Mouse (Mus musculus) ES-E14 (cell line): Measurements from ENCODE around the gene Fam205c. TPM values are rescaled to one million over a fixed set of nuclear protein-coding genes. Genes with fewer than 3 reads are reported as not detected.

Experiments used
- DNase-seq: peaks from one replicate; pipeline ENCODE4 v3.0.0-alpha.2; 2013; ENCODE audit warnings: low read depth, low spot score
- H3K27ac ChIP-seq: 2 replicates; pipeline ENCODE4 v1.5.1; 2012; ENCODE audit warnings: low read depth, mild to moderate bottlenecking, low read length, moderate library complexity, mixed read lengths; ENCODE audit not compliant: poor library complexity, insufficient read depth, severe bottlenecking
- H3K36me3 ChIP-seq: 2 replicates; pipeline ENCODE4 v1.6.1; 2012; ENCODE audit warnings: mild to moderate bottlenecking, low read length, moderate library complexity, mixed read lengths; ENCODE audit not compliant: control insufficient read depth, poor library complexity, insufficient read depth, severe bottlenecking
- H3K4me1 ChIP-seq, 2 experiments: fragments of 150-350 bp in 1 of 2; sonication (generic) in 1 of 2; 2 replicates each; pipeline ENCODE4 v1.6.1; 2012; ENCODE audit warnings: low read length in 2 of 2, mild to moderate bottlenecking in 1 of 2, mixed read lengths in 1 of 2; ENCODE audit not compliant: control insufficient read depth in 2 of 2, insufficient read depth in 2 of 2, poor library complexity in 1 of 2
- H3K4me3 ChIP-seq, 2 experiments: fragments of 150-350 bp in 1 of 2; sonication (generic) in 1 of 2; 2 replicates each; pipeline ENCODE4 v1.5.1; 2012; ENCODE audit warnings: low read length in 2 of 2, low read depth in 1 of 2, mild to moderate bottlenecking in 1 of 2, mixed read lengths in 1 of 2; ENCODE audit not compliant: insufficient read depth in 1 of 2, poor library complexity in 1 of 2, severe bottlenecking in 1 of 2
- H3K9ac ChIP-seq: 2 replicates; pipeline ENCODE4 v1.6.1; 2012; ENCODE audit warnings: low read depth, mild to moderate bottlenecking, low read length, mixed read lengths; ENCODE audit not compliant: poor library complexity, insufficient read depth, severe bottlenecking
- H3K9me3 ChIP-seq: fragments of 150-350 bp; sonication (generic); 2 replicates; pipeline ENCODE4 v1.6.1; 2012; ENCODE audit warnings: low read depth, mild to moderate bottlenecking, low read length; ENCODE audit not compliant: control insufficient read depth, insufficient read depth
- CHD2 ChIP-seq: IDR thresholded peaks from 2 replicates; pipeline ENCODE4 v1.6.1; 2014; ENCODE audit warnings: mild to moderate bottlenecking, low read depth, low read length, inconsistent platforms
- HCFC1 ChIP-seq: IDR thresholded peaks from 2 replicates; pipeline ENCODE4 v1.6.1; 2012; ENCODE audit warnings: low read length, inconsistent platforms, borderline replicate concordance; ENCODE audit not compliant: insufficient read depth
- MAFK ChIP-seq: IDR thresholded peaks from 2 replicates; pipeline ENCODE4 v1.6.1; 2014; ENCODE audit warnings: mild to moderate bottlenecking, low read depth, low read length, inconsistent platforms; ENCODE audit not compliant: insufficient read depth
- ZC3H11A ChIP-seq: IDR thresholded peaks from 2 replicates; pipeline ENCODE4 v1.6.1; 2012; ENCODE audit warnings: low read depth, mild to moderate bottlenecking, inconsistent platforms, low read length, borderline replicate concordance
- ZNF384 ChIP-seq: IDR thresholded peaks from 2 replicates; pipeline ENCODE4 v1.6.1; 2012; ENCODE audit warnings: low read depth, low read length, inconsistent platforms
- in situ Hi-C, 2 experiments: fragments of 600-800 bp; cut with MboI; formaldehyde crosslinking; loops; one replicate each; pipeline ENCODE4 v1.15.1; 2025; ENCODE audit warnings: low sequenced_read_pairs in 2 of 2, inconsistent platforms in 1 of 2; ENCODE audit not compliant: unreplicated experiment in 2 of 2
- total RNA-seq: library from RNA; depleted of rRNA; stranded (reverse); fragments of 300-350 nt; gene quantifications from 2 replicates; pipeline ENCODE4 v1.2.3, GENCODE M21; 2012

Gene Fam205c
- total RNA-seq, 1 experiment, result not detected

DNA sequence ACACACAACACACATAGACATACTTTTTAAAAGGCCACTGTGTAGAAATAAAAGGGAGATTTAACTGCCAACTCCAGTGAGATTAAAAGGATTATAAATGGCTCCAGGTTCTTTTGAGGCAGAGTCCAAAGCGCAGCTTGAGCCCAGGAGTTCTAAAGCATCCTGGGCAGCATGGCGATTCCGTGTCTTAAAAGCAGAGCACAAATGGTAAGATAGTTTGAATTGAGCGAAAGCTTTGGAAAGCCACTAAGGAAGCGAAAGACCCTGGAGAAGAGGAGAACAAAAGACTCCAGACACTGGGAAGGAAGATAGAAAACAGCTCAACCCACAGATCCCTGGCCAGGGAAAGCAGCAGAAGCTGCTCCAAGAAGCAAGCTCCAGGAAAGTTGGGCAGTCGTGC lies 30.9 kb upstream of the Fam205c start:
- DNase-seq, result no peak
- TF ChIP-seq ZC3H11A, result no peak
- no peak for TF ChIP-seq CHD2
- no peak for TF ChIP-seq ZNF384
- TF ChIP-seq MAFK, result no peak
- TF ChIP-seq HCFC1, result no peak
- H3K9me3 ChIP-seq, result no peaks in the 10 kb centered on the region
- H3K4me1 ChIP-seq, result no peaks in the 10 kb centered on the region
- no peak overlapping the region for H3K9ac ChIP-seq
- H3K27ac ChIP-seq, result no peak overlapping the region
- H3K4me3 ChIP-seq, result no peak overlapping the region
- in situ Hi-C loops, result no loop called here
- H3K36me3 ChIP-seq, result no peaks in the 10 kb centered on the region

GRCm38 (mm10) chr4:42904523-42904922 lies 30.5 kb upstream of the Fam205c start:
- Histone ChIP-seq H3K4me3 (no peak overlapping the region), H3K27ac (no peak overlapping the region)
- TF ChIP-seq MAFK (no peak), CHD2 (no peak), ZNF384 (no peak), HCFC1 (no peak), ZC3H11A (no peak)

DNA sequence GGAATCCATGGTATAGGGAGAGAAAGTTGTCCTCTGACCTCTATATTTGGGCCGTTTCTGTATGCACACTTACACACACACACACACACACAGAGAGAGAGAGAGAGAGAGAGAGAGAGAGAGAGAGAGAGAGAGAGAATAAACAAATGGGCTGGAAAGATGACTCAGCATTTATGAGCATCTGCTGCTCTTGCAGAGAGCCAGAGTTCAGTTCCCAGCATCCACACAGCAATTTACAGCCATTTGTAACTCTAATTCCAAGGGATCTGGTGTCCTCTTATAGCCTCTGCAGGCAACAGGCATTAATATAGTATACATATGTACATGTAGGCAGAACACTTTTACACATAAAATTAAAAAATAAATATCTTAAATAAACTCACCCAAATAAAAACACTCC lies 29.9 kb upstream of the Fam205c start:
- no peak overlapping the region for H3K27ac ChIP-seq
- in situ Hi-C loops, result no loop called here
- H3K9ac ChIP-seq, result no peak overlapping the region
- peaks cover 0 to 4% of the 10 kb centered on the region in 2 experiments; a peak in 2 of 4 replicates for H3K4me1 ChIP-seq
- H3K36me3 ChIP-seq, result no peaks in the 10 kb centered on the region
- no peak overlapping the region for H3K4me3 ChIP-seq
- TF ChIP-seq HCFC1 (no peak), MAFK (peak; percentile 69), ZC3H11A (no peak), CHD2 (no peak), ZNF384 (no peak)
- no peaks in the 10 kb centered on the region for H3K9me3 ChIP-seq
- DNase-seq, result no peak

More at GRCm38 (mm10) chr4:42904523-42904922, 30.5 kb upstream of the Fam205c start:
- no peaks in the 10 kb centered on the region for H3K4me1 ChIP-seq
- in situ Hi-C loops, result no loop called here
- no peak for DNase-seq
- no peaks in the 10 kb centered on the region for H3K36me3 ChIP-seq
- H3K9me3 ChIP-seq, result no peaks in the 10 kb centered on the region
- no peak overlapping the region for H3K9ac ChIP-seq

GRCm38 (mm10) chr4:42902730-42903129 lies 28.7 kb upstream of the Fam205c start:
- H3K27ac ChIP-seq, result no peak overlapping the region
- H3K4me3 ChIP-seq, result no peak overlapping the region
- H3K9me3 ChIP-seq, result no peaks in the 10 kb centered on the region
- in situ Hi-C loops, result no loop called here
- DNase-seq, result no peak
- no peak overlapping the region for H3K9ac ChIP-seq
- peaks cover 0 to 6% of the 10 kb centered on the region in 2 experiments; a peak in 2 of 4 replicates for H3K4me1 ChIP-seq
- no peaks in the 10 kb centered on the region for H3K36me3 ChIP-seq
- TF ChIP-seq ZC3H11A (no peak), MAFK (no peak), CHD2 (no peak), HCFC1 (no peak), ZNF384 (no peak)

DNA sequence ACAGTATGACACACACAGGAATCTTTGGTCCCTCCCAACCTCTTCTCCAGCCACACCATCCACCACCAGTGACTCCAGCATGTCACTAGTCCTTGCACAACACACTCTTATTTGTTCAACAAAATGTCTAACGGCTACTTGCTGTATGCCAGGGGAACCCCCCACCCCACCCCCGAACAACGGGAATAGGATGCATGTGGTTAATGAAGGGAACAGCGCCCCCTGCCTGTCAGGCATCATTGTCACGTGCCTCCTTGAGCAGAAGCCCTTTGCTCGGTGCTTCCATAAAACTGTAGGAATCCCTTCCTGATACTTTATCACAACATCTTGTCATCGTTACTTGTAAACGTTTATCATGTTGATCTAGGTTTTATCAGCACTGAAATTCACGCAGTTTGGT lies 28.1 kb upstream of the Fam205c start:
- Histone ChIP-seq H3K36me3 (no peaks in the 10 kb centered on the region), H3K4me1 (peaks cover 0 to 6% of the 10 kb centered on the region in 2 experiments; a peak in 2 of 4 replicates), H3K27ac (no peak overlapping the region), H3K9ac (no peak overlapping the region), H3K4me3 (no peak overlapping the region), H3K9me3 (no peaks in the 10 kb centered on the region)
- TF ChIP-seq ZC3H11A (no peak; the same call in 1 of the 2 replicates), HCFC1 (no peak), ZNF384 (no peak), CHD2 (no peak), MAFK (no peak)
- in situ Hi-C loops, result no loop called here
- DNase-seq, result peak; percentile 53
